Mouse (Mus musculus) R1 (cell line): ENCODE measurements around the gene Vgll2.
A peak's percentile ranks its signal among the peaks of the same experiment; 100 is the strongest.

Experiments
- DNase-seq: peaks from one replicate; pipeline ENCODE4 v3.0.0-alpha.2; 2018; ENCODE audit warnings: low read depth, low spot score

The Vgll2 gene

GRCm38 (mm10) chr10:52022413-52023212 is at the start of gene Vgll2:
TSS of gene Vgll2 (plus strand) at chr10:52022502.
- DNase-seq = peak; percentile 64

GRCm38 (mm10) chr10:51975137-51975536 is 47.2 kb upstream of the Vgll2 start:
- DNase-seq = no peak

- DNase-seq = no peak
Measured at GRCm38 (mm10) chr10:51975587-51975986, 46.7 kb upstream of the Vgll2 start.

- no peak for DNase-seq
Measured at GRCm38 (mm10) chr10:51981651-51982050, 40.7 kb upstream of the Vgll2 start.

- DNase-seq = no peak
Measured at GRCm38 (mm10) chr10:51982395-51982794, 39.9 kb upstream of the Vgll2 start.

GRCm38 (mm10) chr10:52018471-52018870 is 3.8 kb upstream of the Vgll2 start:
- no peak for DNase-seq

GRCm38 (mm10) chr10:52021231-52021630 is 1.1 kb upstream of the Vgll2 start:
- no peak for DNase-seq

GRCm38 (mm10) chr10:52021736-52022394 is 437 bp upstream of the Vgll2 start:
- peak; percentile 30 for DNase-seq

GRCm38 (mm10) chr10:52023213-52024052 is 1.1 kb downstream of the Vgll2 start:
- no peak for DNase-seq

- DNase-seq = no peak
Measured at GRCm38 (mm10) chr10:52024053-52024410, 1.7 kb downstream of the Vgll2 start.

GRCm38 (mm10) chr10:52025291-52025690 is 3.0 kb downstream of the Vgll2 start:
- no peak for DNase-seq

GRCm38 (mm10) chr10:52025821-52026220 is 3.5 kb downstream of the Vgll2 start:
- no peak for DNase-seq

GRCm38 (mm10) chr10:52027161-52028035 is 5.1 kb downstream of the Vgll2 start:
- peak; percentile 10 for DNase-seq

- no peak for DNase-seq
Measured at GRCm38 (mm10) chr10:52028561-52029370, 6.5 kb downstream of the Vgll2 start.

GRCm38 (mm10) chr10:52029421-52030080 is 7.2 kb downstream of the Vgll2 start:
- DNase-seq = peak; percentile 70

- DNase-seq = no peak
Measured at GRCm38 (mm10) chr10:52033729-52034128, 11.4 kb downstream of the Vgll2 start.

- DNase-seq = no peak
Measured at GRCm38 (mm10) chr10:52039392-52039791, 17.1 kb downstream of the Vgll2 start.

- no peak for DNase-seq
Measured at GRCm38 (mm10) chr10:52043086-52043485, 20.8 kb downstream of the Vgll2 start.

GRCm38 (mm10) chr10:52048287-52048686 is 26.0 kb downstream of the Vgll2 start:
- no peak for DNase-seq

GRCm38 (mm10) chr10:52072482-52072881 is 50.2 kb downstream of the Vgll2 start:
- peak; percentile 61 for DNase-seq
